Mouse (Mus musculus): ENCODE results near the gene Trappc13.

DNA sequence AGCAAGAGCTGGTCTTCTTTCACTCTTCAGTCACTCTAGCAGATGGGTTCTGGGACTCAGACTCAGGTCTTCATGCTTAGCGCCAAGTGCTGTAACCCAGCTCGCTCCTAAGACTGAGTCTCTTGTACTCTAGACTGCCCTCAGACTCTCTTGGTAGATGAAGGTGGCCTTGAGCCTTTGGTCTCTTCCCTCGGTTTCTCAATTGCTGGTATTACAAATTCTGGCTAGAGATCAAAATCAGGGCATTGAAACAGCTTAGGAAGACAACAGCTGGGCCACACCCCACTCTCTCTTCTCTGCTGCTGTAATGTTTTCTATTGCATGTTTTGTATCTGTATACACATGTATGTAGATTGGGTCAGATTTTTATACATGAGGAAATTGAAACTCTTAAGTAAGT lies 32.6 kb downstream of the Trappc13 start:
- TF ChIP-seq CTCF (IDR thresholded peaks at IDR 0.05; ENCODE audit: extremely low read depth, insufficient read depth, insufficient read length, insufficient replicate concordance) = no peak
- no peak for TF ChIP-seq POLR2A (IDR thresholded peaks at IDR 0.05; ENCODE audit: low read depth, low read length)

Measured in spleen, adult 2 months (tissue).